32 mouse cellular contexts compared by ENCODE assay signal in the genomic region with DNA sequence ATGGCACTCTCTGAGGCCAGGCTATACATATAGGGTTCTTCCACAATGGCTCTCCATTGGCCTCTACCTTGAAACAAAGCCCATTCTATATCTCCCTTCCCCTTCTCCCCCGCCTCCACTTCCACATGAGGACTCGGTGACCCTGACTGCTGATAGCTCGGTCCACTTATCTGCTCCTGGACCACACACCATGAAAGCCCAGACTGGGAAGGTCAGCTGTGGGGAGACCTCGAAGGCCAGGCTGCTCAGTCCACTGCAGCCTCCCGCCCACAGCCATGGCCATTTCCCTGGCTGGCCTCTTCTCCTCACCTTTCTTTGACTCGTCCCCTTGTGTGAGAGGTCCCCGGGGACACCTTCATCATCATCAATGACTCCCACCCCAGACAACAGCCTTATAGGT. TPM values are rescaled to one million over a fixed set of nuclear protein-coding genes. Genes with fewer than 3 reads are reported as not detected.
DNase-seq lines count a peak whose midpoint lies in the region; ATAC-seq lines count a peak whose summit lies in the region.
"Had no signal": no experiment of that assay in that cellular context is flagged by ENCODE, and none has a peak within 500 bp of the region (broad histone marks: within the 10 kb centered on the region; RNA-seq: fewer than 3 reads in every experiment).

No protein-coding gene starts in this region.

- no peak for ATAC-seq in heart, embryonic 11.5 days (replicated peaks; ENCODE audit: insufficient number of reproducible peaks, low FRiP score, low TSS enrichment)
- ATAC-seq in liver, embryonic 12.5 days = no peak
- ATAC-seq: forebrain, embryonic 16.5 days; intestine, embryonic 15.5 days; Patski had no signal

- H3K4me1 ChIP-seq in heart, embryonic 10.5 days = peaks cover 70% of the 10 kb centered on the region
- H3K4me1 ChIP-seq in heart, embryonic 11.5 days (ENCODE audit: control insufficient read depth, insufficient read depth, low read length) = peaks cover 23% of the 10 kb centered on the region
- peaks cover 55% of the 10 kb centered on the region for H3K4me1 ChIP-seq in liver, embryonic 12.5 days
- H3K4me1 ChIP-seq: forebrain, embryonic 12.5 days; hindbrain, embryonic 12.5 days had no signal

- H3K4me2 ChIP-seq in heart, embryonic 11.5 days = no peak overlapping the region
- no peak overlapping the region for H3K4me2 ChIP-seq in liver, embryonic 12.5 days
- H3K4me2 ChIP-seq: embryonic facial prominence, embryonic 13.5 days; forebrain, embryonic 12.5 days; heart, embryonic 13.5 days; hindbrain, embryonic 12.5 days; hindbrain, embryonic 15.5 days; intestine, embryonic 15.5 days had no signal

- no peak overlapping the region for H3K9ac ChIP-seq in heart, embryonic 11.5 days (ENCODE audit: low read depth, low read length)
- no peak overlapping the region for H3K9ac ChIP-seq in liver, embryonic 12.5 days
- H3K9ac ChIP-seq: embryonic facial prominence, embryonic 13.5 days; forebrain, embryonic 12.5 days; heart, embryonic 13.5 days; hindbrain, embryonic 12.5 days; hindbrain, embryonic 15.5 days; intestine, embryonic 15.5 days had no signal

- DNase-seq in heart, embryonic 10.5 days (ENCODE audit: low spot score) = no peak
- peak; percentile 69 for DNase-seq in ovary, postnatal 36 days (ENCODE audit: low spot score)
- DNase-seq in ovary, postnatal 10 days (ENCODE audit: low spot score) = no peak
- DNase-seq in adrenal gland, adult 8-10 months = peak; percentile 78
- DNase-seq in adrenal gland, postnatal 14 days = peak; percentile 79
- no peak for DNase-seq in liver
- DNase-seq: B cell, adult 2 months; cerebellum, adult 11 months; cerebellum, adult 2 months; cerebellum, adult 9-11 months; cerebellum, postnatal 25 days; embryo, embryonic 11 days; gastrocnemius, postnatal 10 days; gastrocnemius, postnatal 36 days; heart, adult 11 months; heart, postnatal 14 days; heart, postnatal 4 days; kidney, adult 11 months had no signal

- H3K27ac ChIP-seq in heart, embryonic 10.5 days = peak overlapping the region; percentile 10; the same call in 1 of the 2 replicates
- no peak overlapping the region for H3K27ac ChIP-seq in heart, embryonic 11.5 days (ENCODE audit: low read depth, low read length)
- no peak overlapping the region for H3K27ac ChIP-seq in liver, embryonic 12.5 days
- H3K27ac ChIP-seq: embryonic facial prominence, embryonic 10.5 days; embryonic facial prominence, embryonic 13.5 days; forebrain, embryonic 12.5 days; heart, embryonic 13.5 days; hindbrain, embryonic 12.5 days; hindbrain, embryonic 15.5 days; intestine, embryonic 15.5 days had no signal

- 35% methylated on average over 7 of the region's 7 CpGs for WGBS in heart, embryonic 10.5 days
- WGBS in heart, embryonic 11.5 days (ENCODE audit: insufficient replicate concordance) = 34% methylated on average over 7 of the region's 7 CpGs
- 56% methylated on average over 7 of the region's 7 CpGs for WGBS in liver, embryonic 12.5 days (ENCODE audit: insufficient replicate concordance)

- H3K4me3 ChIP-seq in heart, embryonic 10.5 days = no peak overlapping the region
- no peak overlapping the region for H3K4me3 ChIP-seq in heart, embryonic 11.5 days (ENCODE audit: low read depth, low read length)
- H3K4me3 ChIP-seq in liver, embryonic 12.5 days = no peak overlapping the region
- H3K4me3 ChIP-seq: embryonic facial prominence, embryonic 10.5 days; embryonic facial prominence, embryonic 13.5 days; erythroblast, embryonic 14.5 days; forebrain, embryonic 12.5 days; heart, embryonic 13.5 days; hindbrain, embryonic 12.5 days; hindbrain, embryonic 15.5 days; intestine, embryonic 15.5 days had no signal

- H3K27me3 ChIP-seq in heart, embryonic 10.5 days (ENCODE audit: insufficient read depth, poor library complexity, severe bottlenecking) = no peaks in the 10 kb centered on the region
- no peaks in the 10 kb centered on the region for H3K27me3 ChIP-seq in heart, embryonic 11.5 days (ENCODE audit: control insufficient read depth, insufficient read depth, low read length)
- no peaks in the 10 kb centered on the region for H3K27me3 ChIP-seq in liver, embryonic 12.5 days (replicated peaks)
- H3K27me3 ChIP-seq: CH12.LX; embryonic facial prominence, embryonic 13.5 days; forebrain, embryonic 12.5 days; heart, embryonic 13.5 days; hindbrain, embryonic 12.5 days; hindbrain, embryonic 15.5 days; intestine, embryonic 15.5 days; Patski had no signal

- peaks cover 7% of the 10 kb centered on the region for H3K36me3 ChIP-seq in heart, embryonic 10.5 days
- no peaks in the 10 kb centered on the region for H3K36me3 ChIP-seq in heart, embryonic 11.5 days (ENCODE audit: control insufficient read depth, insufficient read depth, low read length)
- H3K36me3 ChIP-seq in liver, embryonic 12.5 days = peaks cover 33% of the 10 kb centered on the region
- H3K36me3 ChIP-seq: embryonic facial prominence, embryonic 13.5 days; forebrain, embryonic 12.5 days; hindbrain, embryonic 12.5 days; hindbrain, embryonic 15.5 days; intestine, embryonic 15.5 days had no signal

- no peaks in the 10 kb centered on the region for H3K9me3 ChIP-seq in heart, embryonic 10.5 days
- no peaks in the 10 kb centered on the region for H3K9me3 ChIP-seq in heart, embryonic 11.5 days (replicated peaks; ENCODE audit: control insufficient read depth, low read length)
- no peaks in the 10 kb centered on the region for H3K9me3 ChIP-seq in liver, embryonic 12.5 days (replicated peaks)
- H3K9me3 ChIP-seq: embryonic facial prominence, embryonic 10.5 days; embryonic facial prominence, embryonic 13.5 days; forebrain, embryonic 12.5 days; G1E; heart, embryonic 13.5 days; hindbrain, embryonic 12.5 days; hindbrain, embryonic 15.5 days; intestine, embryonic 15.5 days had no signal

RNA-seq across cellular contexts. Expression of gene Scarb1, which starts 23.6 kb away (rescaled TPM):
- polyA plus RNA-seq in heart, embryonic 10.5 days (2016; fragmentation: Nextera tagmentation; extraction: Ambion mirVana) = 73.1 and 94.3 TPM in 2 replicates
- polyA plus RNA-seq in heart, embryonic 11.5 days (2014; fragmentation: Nextera tagmentation; extraction: Ambion mirVana) = 57.1 and 67.0 TPM in 2 replicates
- total RNA-seq in adrenal gland, adult 8-10 months (2022) = 1,000 to 10,000 TPM; 1,640 to 3,396 (median 2,408) TPM
- total RNA-seq in adrenal gland, postnatal 14 days (2021) = 1,757 and 2,166 TPM in 2 replicates
- 87.1 and 88.8 TPM in 2 replicates for polyA plus RNA-seq in liver, embryonic 12.5 days (2016; fragmentation: Nextera tagmentation; extraction: Ambion mirVana)

Comparison
In these comparisons a context has a peak if more than half of its experiments do, and no peak if none do; other contexts are left out.
1. DNase-seq: peak in ovary, postnatal 36 days (single experiment), adrenal gland, adult 8-10 months (single experiment) and adrenal gland, postnatal 14 days (single experiment); none in heart, embryonic 10.5 days (single experiment), ovary, postnatal 10 days (single experiment) and liver (single experiment).